10 mouse cellular contexts compared by ENCODE assay signal in genomic region chr7:34198346-34198745, GRCm38 (mm10). TPM values are rescaled to one million over a fixed set of nuclear protein-coding genes. Genes with fewer than 3 reads are reported as not detected.
A peak's percentile ranks its signal among the peaks of the same experiment; 100 is the strongest.
DNase-seq lines count a peak whose midpoint lies in the region; ATAC-seq lines count a peak whose summit lies in the region.
"Had no signal": no experiment of that assay in that cellular context is flagged by ENCODE, and none has a peak within 500 bp of the region (broad histone marks: within the 10 kb centered on the region; RNA-seq: fewer than 3 reads in every experiment).

No protein-coding gene starts in this region.

- peak; percentile 41 to 68 for DNase-seq in heart, postnatal 10 days
- peak; percentile 83 for DNase-seq in CD4-positive, CD25-positive, alpha-beta regulatory T cell, adult 2 months (ENCODE audit: low read depth, low spot score)
- peak; percentile 90 for DNase-seq in ZHBTc4 (ENCODE audit: low read depth, low spot score)
- peak; percentile 52 for DNase-seq in kidney, postnatal 10 days
- peak; percentile 33 for DNase-seq in retina, postnatal 7 days (ENCODE audit: low read depth, low spot score)
- no peak for DNase-seq in hindbrain, embryonic 14.5 days (ENCODE audit: low spot score)

- 37% methylated on average over 3 of the region's 3 CpGs for WGBS in heart, embryonic 12.5 days
- WGBS in hindbrain, embryonic 14.5 days, result 53% methylated on average over 3 of the region's 3 CpGs

- no peaks in the 10 kb centered on the region for H3K27me3 ChIP-seq in heart, embryonic 12.5 days (replicated peaks)
- H3K27me3 ChIP-seq in hindbrain, embryonic 14.5 days (ENCODE audit: control insufficient read depth, insufficient read depth, low read length), result no peaks in the 10 kb centered on the region
- H3K27me3 ChIP-seq: embryonic facial prominence, embryonic 15.5 days; liver, embryonic 15.5 days had no signal

- H3K36me3 ChIP-seq in heart, embryonic 12.5 days, result peaks cover 40% of the 10 kb centered on the region
- peaks cover 38% of the 10 kb centered on the region for H3K36me3 ChIP-seq in hindbrain, embryonic 14.5 days (replicated peaks; ENCODE audit: control insufficient read depth, insufficient read depth)

- intact Hi-C loops in heart, postnatal 10 days (cut with DNase I), result loop anchor here (5.0 kb wide), 1 partner anchor 216 kb away; no protein-coding TSS in a partner anchor

- ATAC-seq in heart, embryonic 12.5 days (ENCODE audit: insufficient number of reproducible peaks, low FRiP score), result no peak
- no peak for ATAC-seq in hindbrain, embryonic 14.5 days (ENCODE audit: low FRiP score)
- no peak for ATAC-seq in cerebellum, adult (ENCODE audit: insufficient number of reproducible peaks, low FRiP score, low TSS enrichment)

- no peak overlapping the region for H3K27ac ChIP-seq in heart, embryonic 12.5 days (ENCODE audit: poor library complexity, severe bottlenecking)
- H3K27ac ChIP-seq in hindbrain, embryonic 14.5 days, result no peak overlapping the region
- H3K27ac ChIP-seq: embryonic facial prominence, embryonic 15.5 days; liver, embryonic 15.5 days had no signal

- no peak overlapping the region for H3K9ac ChIP-seq in heart, embryonic 12.5 days
- no peak overlapping the region for H3K9ac ChIP-seq in hindbrain, embryonic 14.5 days
- H3K9ac ChIP-seq: embryonic facial prominence, embryonic 15.5 days; liver, embryonic 15.5 days had no signal

- H3K4me1 ChIP-seq in heart, embryonic 12.5 days (replicated peaks), result peaks cover 5% of the 10 kb centered on the region
- peaks cover 7% of the 10 kb centered on the region; the same call in 1 of the 2 replicates for H3K4me1 ChIP-seq in hindbrain, embryonic 14.5 days (replicated peaks; ENCODE audit: control insufficient read depth, insufficient read depth, low read length)

- no peak overlapping the region for H3K4me3 ChIP-seq in heart, embryonic 12.5 days
- H3K4me3 ChIP-seq in hindbrain, embryonic 14.5 days (replicated peaks; ENCODE audit: low read length), result no peak overlapping the region
- H3K4me3 ChIP-seq: embryonic facial prominence, embryonic 15.5 days; liver, embryonic 15.5 days had no signal

- no peaks in the 10 kb centered on the region; the same call in 1 of the 2 replicates for H3K9me3 ChIP-seq in heart, embryonic 12.5 days (replicated peaks)
- no peaks in the 10 kb centered on the region for H3K9me3 ChIP-seq in hindbrain, embryonic 14.5 days (ENCODE audit: control insufficient read depth, low read length)
- H3K9me3 ChIP-seq: embryonic facial prominence, embryonic 15.5 days; liver, embryonic 15.5 days had no signal

- no peak overlapping the region for H3K4me2 ChIP-seq in heart, embryonic 12.5 days
- no peak overlapping the region for H3K4me2 ChIP-seq in hindbrain, embryonic 14.5 days (replicated peaks)
- H3K4me2 ChIP-seq: embryonic facial prominence, embryonic 15.5 days; liver, embryonic 15.5 days had no signal

RNA-seq across cellular contexts. Expression of gene Pdcd2l, which starts 1.9 kb away (rescaled TPM):
- 10 to 100 TPM; 18.9 to 19.4 TPM for total RNA-seq in heart, postnatal 10 days (2021)
- polyA plus RNA-seq in heart, embryonic 12.5 days (2016; fragmentation: Nextera tagmentation; extraction: Ambion mirVana), result 45.6 and 50.0 TPM in 2 replicates
- polyA plus RNA-seq in hindbrain, embryonic 14.5 days (2014; fragmentation: Nextera tagmentation; extraction: Ambion mirVana), result 63.8 and 68.9 TPM in 2 replicates

RNA-seq across cellular contexts. Expression of gene Uba2, which starts 28.9 kb away (rescaled TPM):
- total RNA-seq in heart, postnatal 10 days (2021), result 10 to 100 TPM; 51.0 to 53.5 TPM
- 123 and 127 TPM in 2 replicates for polyA plus RNA-seq in heart, embryonic 12.5 days (2016; fragmentation: Nextera tagmentation; extraction: Ambion mirVana)
- polyA plus RNA-seq in hindbrain, embryonic 14.5 days (2014; fragmentation: Nextera tagmentation; extraction: Ambion mirVana), result 164 and 177 TPM in 2 replicates

RNA-seq across cellular contexts. Expression of gene Gpi1, which starts 31.8 kb away (rescaled TPM):
- total RNA-seq in heart, postnatal 10 days (2021), result 100 to 1,000 TPM; 556 to 561 TPM
- polyA plus RNA-seq in heart, embryonic 12.5 days (2016; fragmentation: Nextera tagmentation; extraction: Ambion mirVana), result 777 and 794 TPM in 2 replicates
- polyA plus RNA-seq in hindbrain, embryonic 14.5 days (2014; fragmentation: Nextera tagmentation; extraction: Ambion mirVana), result 265 and 302 TPM in 2 replicates

RNA-seq across cellular contexts. Expression of gene Gm6096, which starts 52.5 kb away (rescaled TPM):
- total RNA-seq in heart, postnatal 10 days (2021), result not detected
- 0.86 TPM in 1 of 2 replicates, not detected in the other for polyA plus RNA-seq in heart, embryonic 12.5 days (2016; fragmentation: Nextera tagmentation; extraction: Ambion mirVana)
- 0.77 and 1.0 TPM in 2 replicates for polyA plus RNA-seq in hindbrain, embryonic 14.5 days (2014; fragmentation: Nextera tagmentation; extraction: Ambion mirVana)
- polyA plus RNA-seq: embryonic facial prominence, embryonic 15.5 days; liver, embryonic 15.5 days had no signal
